Mouse (Mus musculus): ENCODE results near the gene Ovol3.
"Not testable (repeated sequence)": the region's sequence is repeated elsewhere in the genome, so short reads cannot be mapped to it uniquely, and the experiment has no call there.

The Ovol3 gene

DNA sequence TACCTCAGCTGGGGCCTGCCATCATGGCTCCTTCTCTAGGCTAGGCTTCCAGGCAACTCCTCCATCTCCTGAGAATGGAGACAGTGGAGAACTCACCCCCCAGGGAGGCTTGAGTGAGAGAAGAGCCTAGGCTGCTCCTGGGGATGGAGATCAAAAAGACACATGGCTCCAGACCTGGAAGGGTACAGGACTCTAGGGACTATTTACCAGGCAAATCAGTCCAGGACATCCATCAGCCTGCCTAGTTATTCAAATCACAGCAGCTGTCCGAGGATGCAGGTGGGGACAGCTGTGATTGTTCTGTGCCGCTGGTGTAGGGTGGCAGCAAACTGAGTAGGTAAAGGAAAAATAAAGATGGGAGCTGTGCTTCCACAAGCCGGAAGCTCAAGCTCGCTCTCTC lies at the start of gene Ovol3:
Gene Ovol3 (minus strand): TSS at position 101 of the 400 bp plus-strand sequence.
- no peak for DNase-seq (ENCODE audit: inconsistent ontology term)

DNA sequence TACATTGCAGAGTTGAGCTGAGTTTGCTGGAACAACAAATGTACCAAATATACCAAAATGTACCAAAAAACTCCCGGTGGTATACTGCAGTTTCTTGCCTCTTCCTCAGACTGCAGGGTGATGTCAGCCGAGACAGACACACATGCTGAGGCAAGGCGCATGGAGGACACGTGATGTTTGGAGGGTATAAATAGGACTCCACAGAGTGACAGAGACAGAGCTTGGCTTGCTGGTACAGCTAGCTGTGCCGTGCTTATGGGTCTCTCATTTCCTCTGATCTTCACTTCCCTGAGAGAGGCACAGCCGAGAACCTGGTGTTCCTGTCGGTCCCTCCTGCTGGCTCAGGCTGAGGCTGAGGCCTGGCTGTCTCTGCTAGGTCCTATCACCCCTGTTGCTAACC lies 47.2 kb upstream of the Ovol3 start:
- DNase-seq (ENCODE audit: inconsistent ontology term): no peak

DNA sequence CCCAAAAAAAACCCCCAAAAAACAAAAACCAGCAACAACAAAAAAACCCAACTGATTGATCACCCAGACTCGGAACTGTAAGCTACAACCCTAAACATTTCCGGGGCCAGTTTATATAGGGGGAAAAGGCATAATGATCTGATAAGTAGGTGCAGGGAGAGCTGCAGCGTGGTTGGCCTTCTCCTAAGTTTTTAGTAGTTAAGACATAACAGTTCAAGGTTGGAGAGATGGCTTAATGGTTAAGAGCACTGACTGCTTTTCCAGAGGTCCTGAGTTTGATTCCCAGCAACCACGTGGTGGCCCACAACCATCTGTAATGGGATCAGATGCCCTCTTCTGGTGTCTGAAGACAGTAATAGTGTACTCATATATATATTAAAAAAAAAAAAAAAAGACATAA lies 46.0 kb upstream of the Ovol3 start:
- no peak for DNase-seq (ENCODE audit: inconsistent ontology term)

DNA sequence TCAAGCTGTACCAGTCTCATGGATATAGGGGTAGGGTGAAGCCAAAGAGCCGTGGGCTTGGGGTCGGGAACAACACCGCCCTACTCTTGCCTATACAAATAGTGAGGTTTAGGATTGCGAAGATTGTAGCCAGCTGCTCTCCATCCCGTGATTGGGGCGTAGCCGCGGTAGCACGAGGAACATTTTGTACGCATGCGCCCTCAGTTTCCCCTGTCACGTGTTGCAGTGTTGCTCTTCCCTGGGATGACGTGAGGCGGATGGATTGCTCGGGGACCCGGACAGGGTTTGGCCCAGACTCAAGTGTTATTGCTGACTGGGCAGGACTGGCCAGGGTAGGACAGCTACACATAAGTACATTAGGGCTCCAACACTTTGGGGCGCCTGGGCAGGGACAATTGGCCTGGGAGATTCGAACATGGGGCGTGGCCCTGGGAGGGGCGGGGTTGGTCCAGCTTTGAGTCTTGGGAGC lies 45.2 kb upstream of the Ovol3 start:
- DNase-seq (ENCODE audit: inconsistent ontology term): peak; percentile 94

DNA sequence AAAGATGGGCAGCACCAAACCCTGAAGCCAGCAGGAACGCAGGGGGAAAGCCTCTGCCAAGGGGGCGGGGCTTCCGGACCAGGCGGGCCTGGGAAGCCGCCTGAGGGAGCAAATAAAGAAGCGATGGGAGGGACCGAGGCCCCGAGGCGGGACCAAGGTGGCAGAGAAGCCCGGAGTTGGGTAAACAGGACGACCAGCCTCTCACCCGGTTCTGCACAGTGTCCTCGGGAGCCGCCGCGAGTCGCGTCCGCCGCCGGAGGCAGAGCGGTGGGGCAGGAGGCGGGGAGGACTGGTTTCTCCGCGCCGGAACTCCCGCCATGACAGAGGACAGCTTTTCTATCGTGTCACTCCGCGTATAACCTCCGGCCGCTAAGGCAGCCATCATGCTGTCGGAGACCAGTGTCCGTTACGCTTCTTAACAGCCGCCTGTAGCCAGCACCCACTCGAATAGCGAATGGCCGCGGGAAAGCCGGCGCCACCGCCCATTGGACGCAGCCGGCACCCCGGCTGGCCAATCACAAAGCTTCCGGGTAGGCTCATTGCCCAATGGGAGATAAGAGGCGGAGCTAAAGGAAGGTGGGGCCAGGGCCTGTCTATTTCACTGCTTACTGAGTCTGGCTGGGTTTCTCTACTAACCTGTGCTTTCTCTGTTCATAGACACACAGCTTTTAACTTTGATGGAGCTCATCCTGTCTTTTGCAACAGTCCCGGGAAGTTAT lies 44.6 kb upstream of the Ovol3 start, which contains the start of the genes Thap8 and Wdr62:
Gene Thap8 (plus strand): TSS at position 144 of the 719 bp plus-strand sequence.
Gene Wdr62 (minus strand): TSS at position 469 of the 719 bp plus-strand sequence.
- DNase-seq (ENCODE audit: inconsistent ontology term): peak; percentile 97

DNA sequence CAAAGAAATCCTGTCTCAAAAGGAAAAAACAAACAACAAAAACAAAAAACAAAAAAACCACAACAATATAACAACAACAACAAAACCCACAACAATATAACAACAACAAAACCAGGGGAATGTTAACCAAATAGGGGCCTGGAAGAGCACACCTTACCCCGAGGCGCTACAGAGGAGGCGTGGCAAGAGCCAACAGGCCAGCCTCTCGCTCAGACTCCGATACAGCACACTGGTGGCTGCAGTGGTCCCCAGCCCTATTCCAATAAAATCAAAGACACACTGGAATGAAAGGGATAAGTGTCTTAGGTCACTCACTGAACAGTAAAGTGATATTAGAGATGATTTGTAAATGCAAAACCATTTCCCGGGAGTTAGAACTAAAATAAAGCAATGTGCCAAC lies 44.0 kb upstream of the Ovol3 start:
- DNase-seq (ENCODE audit: inconsistent ontology term): no peak

DNA sequence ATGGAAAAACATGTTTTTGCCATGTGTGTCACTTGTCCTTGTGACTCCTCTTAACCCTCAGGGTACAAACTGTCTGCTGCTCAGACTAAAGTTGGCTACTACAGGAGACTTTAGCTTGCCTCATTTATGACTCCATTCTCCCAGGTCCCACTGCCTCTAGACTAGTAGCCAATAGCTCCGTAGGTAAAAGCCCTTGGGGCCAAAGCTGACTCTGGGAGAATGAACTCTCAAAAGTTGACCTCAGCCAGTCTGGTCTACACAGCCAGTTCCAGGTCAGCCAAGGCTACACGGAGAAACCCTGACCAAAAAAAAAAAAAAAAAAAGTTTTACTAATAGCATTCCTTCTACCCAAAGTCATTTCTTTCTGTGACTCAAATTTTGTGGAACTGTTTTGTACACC lies 43.4 kb upstream of the Ovol3 start:
- DNase-seq (ENCODE audit: inconsistent ontology term): no peak

DNA sequence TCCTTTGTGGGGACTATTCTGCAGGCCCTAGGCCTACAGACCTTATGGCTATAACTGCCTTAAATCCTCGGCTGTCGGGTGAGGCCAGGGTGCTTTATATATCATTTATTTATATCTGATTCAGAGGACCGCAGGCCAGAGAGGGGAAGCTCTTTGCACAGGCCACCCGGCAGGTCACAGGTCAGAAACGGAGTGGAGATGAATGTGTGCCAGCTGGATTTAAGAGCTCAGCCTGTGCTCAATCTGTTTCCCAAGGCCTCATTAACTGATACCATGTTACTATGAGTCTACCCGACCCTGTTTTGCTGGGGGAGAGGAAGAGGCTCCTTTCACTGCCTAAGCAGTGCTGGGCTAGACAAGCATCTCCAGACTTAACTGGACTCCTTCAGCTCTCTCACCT lies 38.9 kb upstream of the Ovol3 start:
- DNase-seq (ENCODE audit: inconsistent ontology term): no peak

DNA sequence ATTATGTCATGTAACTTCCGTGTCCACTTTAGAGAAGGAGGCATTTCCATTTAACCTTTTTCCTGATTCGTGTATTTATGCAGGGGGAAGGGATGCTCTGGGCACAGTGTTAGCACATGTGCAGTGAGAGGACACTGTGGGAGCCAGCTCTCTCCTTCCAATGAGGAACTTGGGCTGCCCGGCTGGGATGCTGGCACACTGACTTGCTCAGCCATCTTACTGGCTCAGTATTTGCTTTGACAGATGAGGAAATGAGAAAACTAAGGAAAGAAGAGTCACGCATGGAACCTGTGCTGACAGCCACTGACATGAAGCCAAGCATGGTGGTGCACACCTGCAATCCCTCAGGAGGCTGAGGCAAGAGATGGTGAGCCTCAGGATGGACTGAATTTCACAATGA lies 34.1 kb upstream of the Ovol3 start:
- DNase-seq (ENCODE audit: inconsistent ontology term): no peak

DNA sequence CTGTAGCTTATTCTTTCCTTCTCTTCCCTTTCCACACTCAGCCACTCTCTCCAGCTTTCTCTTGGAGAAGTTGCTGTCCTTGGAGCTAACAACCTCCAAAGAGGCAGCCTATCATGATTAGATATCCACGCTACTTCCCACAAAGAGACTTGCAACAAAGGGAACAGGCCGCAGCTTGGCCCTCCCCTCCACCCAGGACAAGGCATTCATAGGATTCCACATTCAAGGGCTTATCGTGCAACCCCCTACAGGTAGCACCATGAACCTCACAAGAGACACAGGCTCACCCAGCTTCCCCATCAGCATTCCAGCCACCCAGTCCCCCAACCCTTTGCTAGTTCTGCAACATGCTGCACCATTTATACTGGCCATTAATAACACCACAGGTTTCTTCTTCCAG lies 31.3 kb upstream of the Ovol3 start:
- DNase-seq (ENCODE audit: inconsistent ontology term): no peak

DNA sequence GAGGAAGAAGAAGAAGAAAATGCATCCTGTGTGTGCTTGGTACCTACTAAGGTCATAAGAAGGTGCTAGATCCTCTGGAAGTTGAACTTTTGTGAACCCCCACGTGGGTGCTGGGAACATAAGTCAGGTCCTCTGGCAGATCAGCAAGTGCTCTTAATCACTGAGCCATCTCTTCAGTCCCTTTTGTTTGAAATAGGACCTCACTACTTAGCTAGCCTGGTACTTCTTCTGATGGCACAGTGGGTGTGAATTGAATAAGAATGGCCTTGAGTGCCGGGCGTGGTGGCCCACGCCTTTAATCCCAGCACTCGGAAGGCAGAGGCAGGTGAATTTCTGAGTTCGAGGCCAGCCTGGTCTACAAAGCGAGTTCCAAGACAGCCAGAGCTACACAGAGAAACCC lies 30.4 kb upstream of the Ovol3 start:
- DNase-seq (ENCODE audit: inconsistent ontology term): no peak

DNA sequence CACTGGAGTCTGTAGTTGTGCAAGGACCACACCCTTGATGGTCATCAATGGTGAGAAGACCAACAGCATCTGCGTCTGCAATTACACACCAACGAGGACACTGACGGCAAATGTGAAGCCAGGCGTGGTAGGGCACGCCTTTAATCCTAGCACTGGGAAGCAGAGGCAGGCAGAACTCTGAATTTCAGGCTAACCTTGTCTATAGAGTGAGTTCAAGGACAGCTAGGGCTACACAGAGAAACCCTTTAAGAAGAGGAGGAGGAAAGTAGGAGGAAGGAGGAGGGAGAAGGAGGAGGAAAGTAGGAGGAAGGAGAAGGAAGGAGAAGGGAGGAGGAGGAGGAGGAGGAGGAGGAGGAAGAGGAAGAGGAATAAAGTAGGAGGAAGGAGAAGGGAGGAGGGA lies 30.0 kb upstream of the Ovol3 start:
- no peak for DNase-seq (ENCODE audit: inconsistent ontology term)

DNA sequence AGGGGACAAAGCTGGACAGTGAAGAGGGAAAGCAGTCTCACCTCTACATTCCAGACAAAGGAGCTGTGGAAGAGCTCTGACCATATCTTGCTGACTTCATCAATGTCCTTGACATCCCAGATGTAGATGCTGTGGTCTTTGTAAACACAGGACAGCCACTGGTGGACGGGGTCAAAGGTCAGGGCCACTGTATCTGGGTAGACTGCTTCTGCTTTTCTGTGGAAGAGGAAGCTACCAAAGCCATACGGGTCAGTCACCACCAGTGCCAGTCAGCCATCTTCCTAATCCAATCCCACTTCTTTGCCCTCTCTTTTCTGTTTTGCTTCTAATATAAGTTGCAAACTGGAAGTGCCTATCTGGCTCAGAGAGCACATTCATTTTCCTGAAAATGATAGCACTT lies 29.5 kb upstream of the Ovol3 start:
- DNase-seq (ENCODE audit: inconsistent ontology term): no peak

DNA sequence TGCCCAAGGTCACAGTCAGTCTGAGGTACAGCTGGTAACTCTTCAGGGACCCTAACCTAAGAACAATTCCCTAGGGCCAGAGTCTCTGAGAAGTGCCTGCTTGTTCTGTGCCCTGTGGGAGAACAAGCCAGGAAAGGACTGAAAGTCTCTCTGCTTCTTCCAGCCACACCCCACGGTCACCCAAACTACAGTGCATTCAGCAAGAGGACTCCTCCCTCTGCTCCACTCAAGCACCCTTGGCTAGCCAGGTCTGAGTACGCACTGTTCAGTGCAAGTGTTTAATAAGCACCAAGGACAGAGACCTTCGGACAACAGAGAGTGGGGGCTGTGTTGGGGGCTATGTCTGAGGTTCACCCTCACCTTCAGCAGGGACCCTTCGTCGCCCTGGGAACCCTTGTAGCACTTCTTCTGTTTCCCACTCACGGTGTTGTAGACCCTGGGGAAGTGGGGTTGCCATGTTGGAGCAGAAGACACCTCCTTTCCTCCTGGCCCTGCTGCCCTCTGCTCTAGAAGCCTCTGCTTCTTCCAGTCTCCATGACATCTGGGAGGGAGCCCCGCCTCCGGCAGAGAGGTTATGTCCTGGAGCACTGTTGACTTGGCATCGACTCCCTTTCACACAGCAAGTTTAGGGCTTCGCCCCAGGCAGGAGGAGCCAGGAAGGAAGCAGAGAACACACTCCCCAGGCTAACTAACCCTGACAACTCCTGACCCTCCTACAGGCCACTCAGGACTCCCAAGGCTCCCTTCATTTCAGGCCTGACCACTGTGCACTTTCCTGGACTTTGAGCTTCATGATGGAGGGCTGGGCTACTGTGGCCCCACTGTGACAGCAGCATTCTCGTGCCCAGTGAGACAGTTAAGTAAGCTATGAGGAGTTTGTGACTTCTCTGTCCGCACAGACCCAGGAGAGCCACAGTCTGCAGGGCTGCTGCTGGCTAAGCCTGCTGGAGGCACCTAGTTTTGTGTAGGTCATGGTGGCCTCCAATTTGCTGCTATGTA lies 16.7 kb upstream of the Ovol3 start:
- no peak for DNase-seq (ENCODE audit: inconsistent ontology term)

DNA sequence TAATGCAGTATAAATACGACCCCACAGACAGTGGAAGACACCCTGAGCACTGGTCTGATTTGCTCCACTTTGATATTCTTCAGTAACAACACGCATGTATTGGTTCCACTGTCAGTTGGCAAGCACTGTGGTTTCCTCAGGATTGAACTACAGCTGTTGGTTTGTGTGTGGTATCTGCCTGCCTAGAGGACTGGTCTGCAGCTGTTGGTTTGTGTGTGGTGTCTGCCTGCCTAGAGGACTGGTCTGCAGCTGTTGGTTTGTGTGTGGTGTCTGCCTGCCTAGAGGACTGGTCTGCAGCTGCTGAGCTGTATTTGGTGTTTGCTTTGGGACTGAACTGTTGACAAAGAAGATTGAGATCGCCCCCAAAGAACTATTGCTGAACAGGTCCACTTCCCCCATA lies 1.8 kb upstream of the Ovol3 start:
- not testable (repeated sequence) for DNase-seq (ENCODE audit: inconsistent ontology term)

DNA sequence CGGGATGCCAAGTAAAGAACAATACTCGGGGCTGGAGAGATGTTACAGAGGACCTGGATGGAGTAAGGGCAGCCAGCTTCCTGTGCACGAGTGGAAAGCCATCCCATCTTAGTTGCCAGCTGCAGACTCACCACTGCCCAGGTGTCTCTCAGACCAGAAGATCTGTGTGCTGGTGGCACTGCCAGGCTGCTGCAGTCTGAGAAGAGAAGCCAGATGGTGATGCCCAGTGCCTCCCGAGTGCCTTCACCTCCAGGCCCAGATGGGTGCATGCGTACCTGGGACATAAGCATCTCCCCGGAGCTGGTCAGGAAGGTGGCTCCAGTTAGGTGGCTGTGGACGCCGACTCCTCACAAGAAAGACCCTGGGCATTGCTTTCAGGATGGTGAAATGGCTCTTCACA lies 434 bp downstream of the Ovol3 start:
- DNase-seq (ENCODE audit: inconsistent ontology term): no peak

DNA sequence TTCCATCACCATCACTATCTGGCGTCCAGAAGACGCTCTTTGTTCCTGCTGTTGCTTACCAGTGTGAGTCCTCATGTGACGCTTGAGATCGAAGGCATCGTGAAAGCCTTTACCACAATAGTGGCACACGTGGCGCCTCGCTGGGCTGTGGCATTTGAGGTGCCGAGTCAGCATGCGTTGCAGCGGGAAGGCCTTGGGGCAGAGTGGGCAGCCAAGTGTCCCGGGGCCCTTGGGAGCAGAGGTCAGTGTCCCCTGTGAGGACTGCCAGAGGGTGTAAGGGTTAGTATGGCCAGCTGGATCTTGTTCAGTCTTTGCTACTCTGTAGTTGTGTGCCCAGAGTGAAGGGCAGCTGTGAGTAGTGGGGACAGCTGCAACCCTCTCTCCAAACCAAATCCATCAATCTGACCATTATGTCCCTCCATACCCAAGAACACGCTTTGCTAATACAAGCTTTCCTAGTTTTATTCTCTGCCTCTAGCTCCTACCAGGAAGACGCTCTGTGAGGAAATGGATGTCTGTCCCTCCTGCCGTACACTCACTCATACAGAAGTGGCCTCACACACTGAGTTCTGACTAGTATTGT lies 1.2 kb downstream of the Ovol3 start:
- DNase-seq (ENCODE audit: inconsistent ontology term): no peak

DNA sequence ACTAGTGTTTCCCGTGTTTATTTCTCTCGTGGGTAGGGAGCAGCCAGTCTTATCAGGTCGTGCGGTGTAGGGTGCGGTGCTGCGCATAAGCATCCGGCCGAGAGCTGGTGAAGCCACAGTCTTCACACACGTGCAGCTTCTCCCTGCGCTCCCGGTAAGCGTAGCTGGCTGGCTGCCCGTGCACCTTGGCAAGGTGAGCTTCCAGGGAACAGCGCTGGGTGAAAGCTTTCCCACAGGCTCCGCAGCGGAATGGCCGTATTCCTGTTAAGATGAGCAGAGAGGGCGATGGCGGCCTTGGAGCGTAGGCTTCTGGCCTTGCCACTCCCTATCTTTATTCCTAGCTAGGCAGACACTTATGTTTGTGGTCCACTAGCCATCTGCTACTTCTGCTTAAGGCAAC lies 2.1 kb downstream of the Ovol3 start:
- no peak for DNase-seq (ENCODE audit: inconsistent ontology term)

DNA sequence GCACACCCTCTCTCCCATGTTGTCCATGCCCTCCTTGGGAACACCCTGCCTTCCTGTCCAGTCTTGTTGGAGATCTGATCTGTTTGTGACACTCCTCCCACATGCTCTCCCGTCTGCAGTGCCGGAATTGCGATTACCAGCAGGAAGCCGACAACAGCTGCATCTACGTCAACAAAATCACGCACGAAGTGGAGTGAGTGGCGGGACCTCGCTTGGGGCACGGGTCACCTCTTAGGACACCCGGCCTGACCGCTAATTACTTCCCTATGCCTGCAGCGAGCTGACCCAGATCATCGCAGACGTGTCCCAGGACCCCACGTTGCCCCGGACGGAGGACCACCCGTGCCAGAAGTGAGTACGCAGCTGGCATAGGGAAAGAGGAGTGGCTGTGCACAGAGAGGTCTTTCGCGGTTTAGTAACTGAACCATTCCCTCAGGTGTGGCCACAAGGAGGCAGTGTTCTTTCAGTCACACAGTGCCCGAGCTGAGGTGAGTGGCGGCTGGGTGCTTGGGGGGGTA lies 2.8 kb downstream of the Ovol3 start:
- no peak for DNase-seq (ENCODE audit: inconsistent ontology term)

DNA sequence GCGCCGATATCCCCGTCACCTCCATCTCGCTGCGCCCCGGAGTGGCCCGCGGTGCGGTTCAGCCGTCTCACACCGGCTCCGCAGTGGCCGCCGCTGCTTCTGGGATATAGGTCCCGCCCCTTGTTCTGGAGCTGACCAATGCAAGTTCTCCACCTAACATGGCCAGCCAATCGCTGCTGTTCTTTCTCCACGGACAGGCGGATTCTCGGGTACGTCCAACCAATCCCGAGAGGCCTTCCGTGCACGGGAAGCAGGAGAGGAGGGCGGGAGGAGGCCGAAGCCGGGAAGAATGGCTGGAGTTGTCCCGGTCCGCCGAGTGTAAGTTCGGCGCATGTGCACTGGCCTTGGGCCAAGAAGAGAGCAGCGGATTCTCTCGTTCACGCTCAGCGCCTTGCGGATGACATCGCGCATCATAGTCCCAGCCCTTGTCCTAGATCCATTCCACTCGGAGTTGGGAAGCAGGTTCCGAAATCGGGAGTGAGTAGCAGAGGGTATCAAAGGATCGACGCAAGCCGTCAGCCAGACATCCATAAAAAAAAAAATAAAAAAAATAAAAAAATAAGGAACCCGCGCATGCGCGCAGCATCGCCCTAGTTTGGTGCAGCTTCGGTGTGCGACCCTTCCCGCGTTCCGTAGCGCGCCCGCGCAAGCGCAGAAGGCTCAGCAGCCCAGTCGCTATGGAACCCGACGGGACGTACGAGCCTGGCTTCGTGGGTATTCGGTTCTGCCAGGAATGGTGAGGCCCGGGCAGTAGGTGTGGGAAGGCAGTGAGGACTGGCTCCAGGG lies 3.7 kb downstream of the Ovol3 start, which contains the start of the genes Polr2i and Tbcb:
Gene Polr2i (plus strand): TSS at position 280 of the 786 bp plus-strand sequence.
Gene Tbcb (minus strand): TSS at position 604 of the 786 bp plus-strand sequence.
- DNase-seq (ENCODE audit: inconsistent ontology term): peak; percentile 99

DNA sequence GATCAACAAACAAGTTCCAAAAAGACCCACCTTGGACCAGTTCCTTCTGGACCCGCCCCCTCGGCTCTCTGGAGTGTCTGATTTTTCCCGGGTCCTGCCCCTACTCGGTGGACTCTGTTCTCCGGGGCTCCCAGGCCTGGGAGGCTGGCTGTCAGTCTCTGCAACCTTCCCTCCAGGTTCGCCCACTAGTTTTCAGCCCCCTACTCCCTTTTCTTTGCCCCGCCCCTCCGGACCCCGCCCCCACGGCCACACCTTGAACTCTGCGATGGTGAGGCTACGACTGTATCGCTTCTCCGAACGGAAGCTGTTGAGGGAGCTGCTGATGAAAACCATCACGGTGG lies 4.2 kb downstream of the Ovol3 start:
- DNase-seq (ENCODE audit: inconsistent ontology term): no peak
